Mouse (Mus musculus) midbrain, embryonic 10.5 days (tissue): ENCODE measurements around the gene Smarcd1. TPM values are rescaled to one million over a fixed set of nuclear protein-coding genes. Genes with fewer than 3 reads are reported as not detected.

Source experiments
- DNase-seq: peaks from one replicate; pipeline ENCODE4 v3.0.0-alpha.2; 2017; ENCODE audit warnings: low spot score
- H3K27ac ChIP-seq: fragments of 300-500 bp; sonication (generic); replicated peaks from 2 replicates; pipeline ENCODE4 v1.5.1; 2016; ENCODE audit warnings: mild to moderate bottlenecking
- H3K27me3 ChIP-seq: fragments of 300-500 bp; sonication (generic); 2 replicates; pipeline ENCODE4 v1.6.1; 2016; ENCODE audit warnings: low read depth, mild to moderate bottlenecking; ENCODE audit not compliant: poor library complexity, severe bottlenecking
- H3K36me3 ChIP-seq: fragments of 300-500 bp; sonication (generic); 2 replicates; pipeline ENCODE4 v1.6.1; 2016; ENCODE audit warnings: mild to moderate bottlenecking, moderate library complexity
- H3K4me1 ChIP-seq: fragments of 300-500 bp; sonication (generic); 2 replicates; pipeline ENCODE4 v1.6.1; 2016
- H3K4me3 ChIP-seq: fragments of 300-500 bp; sonication (generic); 2 replicates; pipeline ENCODE4 v1.5.1; 2016; ENCODE audit warnings: mild to moderate bottlenecking, moderate library complexity
- H3K9me3 ChIP-seq: fragments of 300-500 bp; sonication (generic); replicated peaks from 2 replicates; pipeline ENCODE4 v1.6.1; 2016; ENCODE audit warnings: mild to moderate bottlenecking
- WGBS: fragments of 180-500 bp; shearing (Covaris S2); methylation state at CpG from one replicate; pipeline ENCODE4 v1.1.7; 2016; 5-methylcytosine and 5-hydroxymethylcytosine counted together
- polyA plus RNA-seq: library from polyadenylated mRNA; unstranded; fragments of >200 nt; fragmentation: Nextera tagmentation; extraction: Ambion mirVana; gene quantifications from 2 replicates; pipeline ENCODE4 v1.2.1, GENCODE M21; 2016

Smarcd1 gene
- polyA plus RNA-seq, 1 experiment from 2014 or later, result 98.1 TPM

- H3K36me3 ChIP-seq, result peaks cover 98% of the 10 kb centered on the region
- H3K4me1 ChIP-seq, result peaks cover 16% of the 10 kb centered on the region
- H3K27me3 ChIP-seq, result no peaks in the 10 kb centered on the region
- no peak overlapping the region for H3K4me3 ChIP-seq
- WGBS, result 94% methylated on average over 10 of the region's 10 CpGs
- no peaks in the 10 kb centered on the region for H3K9me3 ChIP-seq
- H3K27ac ChIP-seq, result no peak overlapping the region
- no peak for DNase-seq
Observed at GRCm38 (mm10) chr15:99710221-99711190, 8.6 kb downstream of the Smarcd1 start.

GRCm38 (mm10) chr15:99711491-99711890, 9.6 kb downstream of the Smarcd1 start:
- WGBS, result 80% methylated on average over 3 of the region's 3 CpGs

GRCm38 (mm10) chr15:99712666-99713559, 11.0 kb downstream of the Smarcd1 start:
- peaks cover 31% of the 10 kb centered on the region for H3K4me1 ChIP-seq
- H3K36me3 ChIP-seq, result peaks cover 94% of the 10 kb centered on the region
- no peaks in the 10 kb centered on the region for H3K9me3 ChIP-seq
- no peaks in the 10 kb centered on the region for H3K27me3 ChIP-seq
- H3K4me3 ChIP-seq, result no peak overlapping the region
- no peak for DNase-seq
- 73% methylated on average over 13 of the region's 13 CpGs for WGBS
- H3K27ac ChIP-seq, result no peak overlapping the region

More at GRCm38 (mm10) chr15:99711491-99711890, 9.6 kb downstream of the Smarcd1 start:
- no peaks in the 10 kb centered on the region for H3K27me3 ChIP-seq
- H3K27ac ChIP-seq, result no peak overlapping the region
- H3K9me3 ChIP-seq, result no peaks in the 10 kb centered on the region
- no peak for DNase-seq
- peaks cover 23% of the 10 kb centered on the region for H3K4me1 ChIP-seq
- H3K4me3 ChIP-seq, result no peak overlapping the region
- H3K36me3 ChIP-seq, result peaks cover 99% of the 10 kb centered on the region

- Histone ChIP-seq H3K4me3 (no peak overlapping the region), H3K9me3 (no peaks in the 10 kb centered on the region), H3K4me1 (peaks cover 38% of the 10 kb centered on the region), H3K27ac (no peak overlapping the region), H3K27me3 (no peaks in the 10 kb centered on the region), H3K36me3 (peaks cover 94% of the 10 kb centered on the region)
- 90% methylated on average over 3 of the region's 3 CpGs for WGBS
- DNase-seq, result no peak
Observed at GRCm38 (mm10) chr15:99713569-99713968, 11.6 kb downstream of the Smarcd1 start.

GRCm38 (mm10) chr15:99714206-99714605, 12.3 kb downstream of the Smarcd1 start:
- WGBS, result 79% methylated on average over 4 of the region's 4 CpGs
- H3K36me3 ChIP-seq, result peaks cover 94% of the 10 kb centered on the region
- no peaks in the 10 kb centered on the region for H3K9me3 ChIP-seq

GRCm38 (mm10) chr15:99714858-99715257, 12.9 kb downstream of the Smarcd1 start:
- Histone ChIP-seq H3K27me3 (no peaks in the 10 kb centered on the region), H3K4me3 (no peak overlapping the region), H3K27ac (no peak overlapping the region), H3K36me3 (peaks cover 94% of the 10 kb centered on the region), H3K9me3 (no peaks in the 10 kb centered on the region), H3K4me1 (peaks cover 40% of the 10 kb centered on the region)
- peak; percentile 80 for DNase-seq
- WGBS, result 54% methylated on average over 7 of the region's 7 CpGs

More at GRCm38 (mm10) chr15:99714206-99714605, 12.3 kb downstream of the Smarcd1 start:
- Histone ChIP-seq H3K27me3 (no peaks in the 10 kb centered on the region), H3K4me1 (peaks cover 40% of the 10 kb centered on the region), H3K4me3 (no peak overlapping the region), H3K27ac (no peak overlapping the region)
- DNase-seq, result no peak

- Histone ChIP-seq H3K27me3 (no peaks in the 10 kb centered on the region), H3K4me3 (no peak overlapping the region), H3K27ac (peak overlapping the region; percentile 28; the same call in 1 of the 2 replicates), H3K36me3 (peaks cover 94% of the 10 kb centered on the region), H3K4me1 (peaks cover 46% of the 10 kb centered on the region), H3K9me3 (no peaks in the 10 kb centered on the region)
- DNase-seq, result no peak
- 93% methylated on average over 13 of the region's 13 CpGs for WGBS
Observed at GRCm38 (mm10) chr15:99715361-99715865, 13.5 kb downstream of the Smarcd1 start.

- peak overlapping the region; percentile 28; the same call in 1 of the 2 replicates for H3K27ac ChIP-seq
- H3K9me3 ChIP-seq, result no peaks in the 10 kb centered on the region
- no peak overlapping the region for H3K4me3 ChIP-seq
- 80% methylated on average over 11 of the region's 11 CpGs for WGBS
- no peaks in the 10 kb centered on the region for H3K27me3 ChIP-seq
- H3K4me1 ChIP-seq, result peaks cover 50% of the 10 kb centered on the region
- H3K36me3 ChIP-seq, result peaks cover 94% of the 10 kb centered on the region
- DNase-seq, result no peak
Observed at GRCm38 (mm10) chr15:99715982-99716746, 14.2 kb downstream of the Smarcd1 start.

GRCm38 (mm10) chr15:99716814-99717213, 14.9 kb downstream of the Smarcd1 start:
- DNase-seq, result no peak
- H3K36me3 ChIP-seq, result peaks cover 94% of the 10 kb centered on the region
- no peaks in the 10 kb centered on the region for H3K27me3 ChIP-seq
- no peak overlapping the region for H3K27ac ChIP-seq
- no peaks in the 10 kb centered on the region for H3K9me3 ChIP-seq
- WGBS, result 85% methylated on average over 12 of the region's 12 CpGs
- H3K4me3 ChIP-seq, result no peak overlapping the region
- H3K4me1 ChIP-seq, result peaks cover 51% of the 10 kb centered on the region

GRCm38 (mm10) chr15:99717386-99718334, 15.7 kb downstream of the Smarcd1 start, which contains the start of gene Gpd1:
Gene Gpd1 (plus strand): TSS chr15:99717515.
- peaks cover 59% of the 10 kb centered on the region for H3K4me1 ChIP-seq
- WGBS, result 77% methylated on average over 22 of the region's 26 CpGs
- H3K4me3 ChIP-seq, result no peak within 1 kb of the TSS
- H3K27me3 ChIP-seq, result no peaks in the 10 kb centered on the region
- peaks cover 94% of the 10 kb centered on the region for H3K36me3 ChIP-seq
- no peak for DNase-seq
- H3K9me3 ChIP-seq, result no peaks in the 10 kb centered on the region
- 0 out of 2 replicates have a peak within 1 kb of the TSS, but pooled peaks have one; percentile 46 for H3K27ac ChIP-seq

GRCm38 (mm10) chr15:99718461-99719021, 16.6 kb downstream of the Smarcd1 start:
- no peak overlapping the region for H3K27ac ChIP-seq
- H3K4me1 ChIP-seq, result peaks cover 60% of the 10 kb centered on the region
- DNase-seq, result no peak
- H3K4me3 ChIP-seq, result no peak overlapping the region
- H3K36me3 ChIP-seq, result peaks cover 91% of the 10 kb centered on the region
- WGBS, result 88% methylated on average over 9 of the region's 9 CpGs
- no peaks in the 10 kb centered on the region for H3K27me3 ChIP-seq
- H3K9me3 ChIP-seq, result no peaks in the 10 kb centered on the region
